Mouse (Mus musculus): Measurements from ENCODE around the gene Sart3.

DNA sequence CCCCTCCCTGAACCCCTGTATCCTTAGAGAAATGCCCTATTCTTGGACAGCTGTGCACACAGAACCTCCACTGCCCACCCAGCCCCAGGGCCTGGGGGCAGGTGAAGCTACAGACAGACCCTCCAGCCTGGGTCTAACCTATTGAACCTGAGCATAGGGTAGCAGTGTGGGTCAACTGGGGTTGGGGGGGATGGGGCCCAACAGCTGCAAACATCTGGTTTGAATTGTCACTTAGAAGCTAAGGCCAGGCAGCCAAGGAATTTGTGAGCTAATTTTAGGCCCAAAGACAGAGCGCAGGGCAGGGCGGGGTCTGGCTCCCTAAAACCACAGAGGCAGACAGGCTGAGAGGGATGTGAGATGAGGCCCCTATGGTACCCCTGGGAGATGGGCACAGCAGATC lies 35.9 kb upstream of the Sart3 start:
- TF ChIP-seq POLR2A (IDR thresholded peaks at IDR 0.05; ENCODE audit: insufficient read length, low read depth) (no peak), CEBPB (IDR thresholded peaks at IDR 0.05; ENCODE audit: insufficient read depth, poor library complexity, severe bottlenecking) (no peak), MAX (IDR thresholded peaks at IDR 0.05; ENCODE audit: low read depth) (no peak), E2F4 (IDR thresholded peaks at IDR 0.05; ENCODE audit: insufficient read depth) (no peak), USF1 (IDR thresholded peaks at IDR 0.05; ENCODE audit: low read depth) (no peak)
